Mouse (Mus musculus): ENCODE results near the gene B230217C12Rik.
A peak's percentile ranks its signal among the peaks of the same experiment; 100 is the strongest.

The B230217C12Rik gene

GRCm38 (mm10) chr11:97840539-97840954 lies at the start of gene B230217C12Rik:
B230217C12Rik (plus strand) TSS chr11:97840780.
- peak; percentile 57 for DNase-seq (ENCODE audit: low read depth)

GRCm38 (mm10) chr11:97793165-97793564 lies 47.4 kb upstream of the B230217C12Rik start:
- DNase-seq (ENCODE audit: low read depth): peak; percentile 88

GRCm38 (mm10) chr11:97796910-97797309 lies 43.7 kb upstream of the B230217C12Rik start:
- peak; percentile 84 for DNase-seq (ENCODE audit: low read depth)

GRCm38 (mm10) chr11:97797369-97798082 lies 43.1 kb upstream of the B230217C12Rik start:
- peak; percentile 86 for DNase-seq (ENCODE audit: low read depth)

GRCm38 (mm10) chr11:97798083-97798435 lies 42.5 kb upstream of the B230217C12Rik start:
- DNase-seq (ENCODE audit: low read depth): no peak

GRCm38 (mm10) chr11:97798782-97799145 lies 41.8 kb upstream of the B230217C12Rik start, which contains the start of gene Lasp1:
Lasp1 (plus strand) TSS chr11:97799000.
- peak; percentile 93 for DNase-seq (ENCODE audit: low read depth)

- DNase-seq (ENCODE audit: low read depth): peak; percentile 90
Measured at GRCm38 (mm10) chr11:97799146-97799993, 41.2 kb upstream of the B230217C12Rik start.

- peak; percentile 83 for DNase-seq (ENCODE audit: low read depth)
Measured at GRCm38 (mm10) chr11:97799994-97800690, 40.4 kb upstream of the B230217C12Rik start.

- peak; percentile 77 for DNase-seq (ENCODE audit: low read depth)
Measured at GRCm38 (mm10) chr11:97800691-97801408, 39.7 kb upstream of the B230217C12Rik start.

- DNase-seq (ENCODE audit: low read depth): peak; percentile 71
Measured at GRCm38 (mm10) chr11:97801409-97802193, 39.0 kb upstream of the B230217C12Rik start.

- no peak for DNase-seq (ENCODE audit: low read depth)
Measured at GRCm38 (mm10) chr11:97802194-97802470, 38.4 kb upstream of the B230217C12Rik start.

GRCm38 (mm10) chr11:97802495-97802894 lies 38.1 kb upstream of the B230217C12Rik start:
- peak; percentile 34 for DNase-seq (ENCODE audit: low read depth)

GRCm38 (mm10) chr11:97803847-97804246 lies 36.7 kb upstream of the B230217C12Rik start:
- no peak for DNase-seq (ENCODE audit: low read depth)

- DNase-seq (ENCODE audit: low read depth): peak; percentile 81
Measured at GRCm38 (mm10) chr11:97804841-97805661, 35.5 kb upstream of the B230217C12Rik start.

GRCm38 (mm10) chr11:97805662-97806612 lies 34.6 kb upstream of the B230217C12Rik start:
- DNase-seq (ENCODE audit: low read depth): peak; percentile 50

- DNase-seq (ENCODE audit: low read depth): no peak
Measured at GRCm38 (mm10) chr11:97806613-97806964, 34.0 kb upstream of the B230217C12Rik start.

- DNase-seq (ENCODE audit: low read depth): no peak
Measured at GRCm38 (mm10) chr11:97807626-97808025, 33.0 kb upstream of the B230217C12Rik start.

- peak; percentile 64 for DNase-seq (ENCODE audit: low read depth)
Measured at GRCm38 (mm10) chr11:97808093-97808492, 32.5 kb upstream of the B230217C12Rik start.

GRCm38 (mm10) chr11:97808621-97809234 lies 31.9 kb upstream of the B230217C12Rik start:
- no peak for DNase-seq (ENCODE audit: low read depth)
